Mouse (Mus musculus) limb, embryonic 13.5 days (tissue): ENCODE data around the gene Kcnk6. TPM values are rescaled to one million over a fixed set of nuclear protein-coding genes. Genes with fewer than 3 reads are reported as not detected.
A peak's percentile ranks its signal among the peaks of the same experiment; 100 is the strongest.

Experiments used
- ATAC-seq: fragments of 200-750 bp; cut with Nextera tagmentation; 2 replicates; pipeline ENCODE4 v1.8.0; 2017; ENCODE audit warnings: low read depth, moderate number of reproducible peaks, moderate TSS enrichment; ENCODE audit not compliant: low FRiP score
- H3K27ac ChIP-seq: fragments of 300-500 bp; sonication (generic); 2 replicates; pipeline ENCODE4 v1.5.1; 2015; ENCODE audit warnings: inconsistent platforms, mild to moderate bottlenecking, moderate library complexity
- H3K27me3 ChIP-seq: fragments of 300-500 bp; sonication (generic); 2 replicates; pipeline ENCODE4 v1.6.1; 2015; ENCODE audit warnings: mild to moderate bottlenecking, inconsistent platforms
- H3K36me3 ChIP-seq: fragments of 300-500 bp; sonication (generic); 2 replicates; pipeline ENCODE4 v1.6.1; 2015; ENCODE audit warnings: inconsistent platforms, mild to moderate bottlenecking, moderate library complexity
- H3K4me1 ChIP-seq: fragments of 300-500 bp; sonication (generic); 2 replicates; pipeline ENCODE4 v1.6.1; 2015; ENCODE audit warnings: inconsistent platforms
- H3K4me2 ChIP-seq: fragments of 300-500 bp; sonication (generic); replicated peaks from 2 replicates; pipeline ENCODE4 v1.6.1; 2015; ENCODE audit warnings: inconsistent platforms, mild to moderate bottlenecking, moderate library complexity
- H3K4me3 ChIP-seq: fragments of 300-500 bp; sonication (generic); 2 replicates; pipeline ENCODE4 v1.5.1; 2015; ENCODE audit warnings: moderate library complexity, mild to moderate bottlenecking, inconsistent platforms
- H3K9ac ChIP-seq: fragments of 300-500 bp; sonication (generic); 2 replicates; pipeline ENCODE4 v1.6.1; 2015; ENCODE audit warnings: mild to moderate bottlenecking, inconsistent platforms
- H3K9me3 ChIP-seq: fragments of 300-500 bp; sonication (generic); 2 replicates; pipeline ENCODE4 v1.6.1; 2016; ENCODE audit warnings: inconsistent platforms
- WGBS: fragments of 180-500 bp; shearing (Covaris S2); methylation state at CpG from one replicate; pipeline ENCODE4 v1.1.7; 2015; 5-methylcytosine and 5-hydroxymethylcytosine counted together
- polyA plus RNA-seq: library from polyadenylated mRNA; unstranded; fragments of >200 nt; fragmentation: Nextera tagmentation; extraction: Ambion mirVana; gene quantifications from 2 replicates; pipeline ENCODE4 v1.2.1, GENCODE M21; 2015

Kcnk6 gene
- polyA plus RNA-seq, 1 experiment from 2014 or later: 2.3 TPM

DNA sequence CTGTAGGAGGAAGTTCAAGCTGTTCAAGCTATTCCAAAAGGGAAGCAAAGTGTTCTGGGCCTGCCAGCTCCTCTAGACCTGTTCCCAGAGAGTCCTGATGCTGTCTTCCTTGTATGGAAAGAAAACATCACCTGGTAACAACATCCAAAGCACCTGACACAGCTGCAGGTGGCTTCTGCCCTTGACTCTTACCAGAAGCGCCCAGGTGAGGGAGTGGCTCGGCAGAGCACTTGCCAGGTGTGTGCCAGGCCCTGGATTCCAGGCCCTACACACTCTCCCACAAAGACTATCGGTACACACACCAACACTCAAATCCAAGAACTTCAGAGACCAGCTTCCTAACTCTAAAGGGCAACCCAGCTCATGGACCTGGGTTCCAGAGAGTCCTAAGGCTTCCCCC lies 31.5 kb upstream of the Kcnk6 start:
- ATAC-seq: no peak
- 89% methylated on average over 3 of the region's 3 CpGs for WGBS
- Histone ChIP-seq H3K36me3 (0 out of 2 replicates have a peak, but pooled peaks cover 3% of the 10 kb centered on the region), H3K27me3 (no peaks in the 10 kb centered on the region), H3K9ac (no peak overlapping the region), H3K4me1 (peaks cover 30% of the 10 kb centered on the region), H3K4me3 (no peak overlapping the region), H3K4me2 (no peak overlapping the region), H3K9me3 (no peaks in the 10 kb centered on the region), H3K27ac (no peak overlapping the region)

DNA sequence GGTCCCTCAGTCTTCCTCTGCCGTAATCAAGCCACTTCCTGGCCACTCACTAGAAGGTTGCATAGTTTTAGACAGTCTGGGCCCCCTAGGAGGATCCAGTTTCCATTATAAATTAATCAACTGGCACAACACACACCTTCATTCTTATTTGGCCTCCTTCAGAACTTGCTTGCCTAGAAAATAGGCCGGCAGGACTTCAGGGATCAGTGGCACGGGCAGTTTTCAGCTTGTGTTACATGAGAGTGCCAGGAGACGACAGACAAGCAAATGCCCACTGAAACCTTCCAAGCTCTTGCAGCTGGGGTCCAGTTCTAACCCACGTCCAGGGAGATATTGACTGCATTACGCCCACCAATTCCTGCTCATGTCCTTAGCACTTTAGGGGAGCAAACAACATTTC lies 29.8 kb upstream of the Kcnk6 start:
- no peaks in the 10 kb centered on the region for H3K9me3 ChIP-seq
- H3K4me3 ChIP-seq: no peak overlapping the region
- no peak overlapping the region for H3K9ac ChIP-seq
- no peak overlapping the region for H3K4me2 ChIP-seq
- no peak overlapping the region for H3K27ac ChIP-seq
- H3K27me3 ChIP-seq: no peaks in the 10 kb centered on the region
- peaks cover 29% of the 10 kb centered on the region for H3K4me1 ChIP-seq
- ATAC-seq: no peak
- H3K36me3 ChIP-seq: peaks cover 12% of the 10 kb centered on the region
- WGBS: 58% methylated on average over 6 of the region's 6 CpGs

DNA sequence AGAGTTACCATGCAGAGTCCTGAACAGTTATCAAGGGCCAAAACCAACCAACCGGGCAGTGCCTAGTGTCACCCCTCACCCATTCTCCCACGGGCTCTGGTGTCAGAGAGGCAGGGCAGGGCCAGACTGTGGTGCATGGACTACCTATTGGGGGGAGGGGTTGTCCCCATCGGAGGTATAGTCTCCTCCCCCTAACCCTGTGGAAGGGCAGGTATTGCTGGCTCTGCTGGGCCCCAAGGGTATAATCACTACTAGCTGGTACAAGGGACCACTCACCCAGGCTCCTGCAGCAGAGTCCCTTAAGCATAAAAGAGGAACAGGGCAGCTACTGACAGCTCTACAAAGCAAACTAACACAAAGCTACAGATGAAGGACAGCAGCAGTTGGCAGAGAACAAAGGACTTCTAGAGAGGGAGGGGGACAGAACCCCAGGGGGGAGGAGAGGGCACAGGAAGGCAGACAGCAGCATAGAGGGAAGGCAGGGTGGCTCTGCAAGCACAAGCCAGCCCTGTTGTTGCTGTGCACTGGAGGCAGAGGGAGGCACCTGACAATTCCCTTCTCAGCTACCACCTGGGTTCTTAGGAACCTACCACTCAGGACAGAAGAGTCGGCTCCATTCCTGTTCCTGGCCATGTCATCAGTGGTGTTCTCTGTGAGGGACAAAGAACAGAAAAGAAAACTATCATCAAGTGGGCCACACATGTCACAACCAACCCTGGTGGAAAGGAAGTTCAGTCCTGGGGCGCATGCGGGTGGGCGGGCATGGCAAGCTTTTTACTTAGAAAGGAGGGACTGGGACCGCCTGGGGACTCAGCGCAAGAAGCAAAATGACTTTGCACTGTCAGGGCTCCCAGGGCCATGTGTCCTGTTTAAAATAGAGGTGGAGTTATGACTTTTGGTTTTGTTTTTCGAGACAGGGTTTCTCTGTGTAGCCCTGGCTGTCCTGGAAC lies 27.7 kb upstream of the Kcnk6 start:
- ATAC-seq: no peak
- Histone ChIP-seq H3K4me2 (no peak overlapping the region), H3K9ac (no peak overlapping the region; the same call in 1 of the 2 replicates), H3K27ac (peak overlapping the region; percentile 10; the same call in 1 of the 2 replicates), H3K36me3 (peaks cover 21% of the 10 kb centered on the region), H3K4me1 (peaks cover 20% of the 10 kb centered on the region), H3K27me3 (no peaks in the 10 kb centered on the region), H3K9me3 (no peaks in the 10 kb centered on the region), H3K4me3 (no peak overlapping the region)
- WGBS: 68% methylated on average over 10 of the region's 10 CpGs

DNA sequence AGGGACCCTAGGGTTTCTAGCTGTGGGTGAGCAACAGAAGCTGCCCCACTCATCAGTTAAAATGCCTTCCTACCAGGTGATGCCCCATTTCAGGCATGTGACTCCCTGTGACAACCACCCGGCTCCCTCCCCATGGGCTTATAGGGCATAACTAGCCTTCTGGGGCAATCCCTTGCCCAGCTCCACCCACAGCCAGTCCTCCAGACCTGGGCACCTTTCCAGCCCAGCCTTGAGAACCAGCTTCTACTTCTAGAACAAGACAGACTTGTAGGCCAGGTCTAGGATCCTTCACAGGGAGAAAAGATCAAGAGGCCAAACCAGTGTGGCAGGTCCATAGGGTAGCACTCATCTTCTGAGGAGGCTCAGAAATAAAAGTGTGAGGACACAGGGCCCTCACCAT lies 25.1 kb upstream of the Kcnk6 start:
- WGBS: 79% methylated on average over 1 of the region's 1 CpGs
- no peaks in the 10 kb centered on the region for H3K27me3 ChIP-seq
- no peak for ATAC-seq

DNA sequence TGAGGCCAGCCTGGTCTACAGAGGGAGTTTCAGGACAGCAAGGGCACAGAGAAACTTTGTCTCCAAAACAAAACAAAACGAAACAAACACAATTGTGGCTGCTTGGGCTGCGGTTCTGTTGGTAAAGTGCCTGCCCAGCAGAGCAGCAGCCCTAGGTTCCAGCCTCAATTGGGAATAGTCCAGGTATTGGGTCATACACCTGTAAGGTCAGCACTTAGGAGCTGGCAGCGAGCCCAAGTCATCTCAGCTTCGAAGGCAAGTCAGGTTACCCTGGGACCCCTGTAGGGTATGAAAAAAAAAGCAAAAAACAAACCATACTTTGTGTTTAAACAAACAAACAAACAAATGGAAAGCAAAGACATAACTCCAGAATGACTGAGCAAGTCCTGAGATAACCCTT lies 23.6 kb upstream of the Kcnk6 start:
- 85% methylated on average over 4 of the region's 4 CpGs for WGBS
- no peaks in the 10 kb centered on the region for H3K9me3 ChIP-seq
- peaks cover 21% of the 10 kb centered on the region for H3K36me3 ChIP-seq
- no peak overlapping the region for H3K9ac ChIP-seq
- H3K4me2 ChIP-seq: no peak overlapping the region
- no peaks in the 10 kb centered on the region for H3K27me3 ChIP-seq
- no peak for ATAC-seq
- no peak overlapping the region for H3K4me3 ChIP-seq
- H3K4me1 ChIP-seq: peaks cover 21% of the 10 kb centered on the region
- no peak overlapping the region for H3K27ac ChIP-seq

More for the DNA sequence above, 25.1 kb upstream of the Kcnk6 start:
- H3K9ac ChIP-seq: no peak overlapping the region
- H3K9me3 ChIP-seq: no peaks in the 10 kb centered on the region
- H3K4me3 ChIP-seq: no peak overlapping the region
- no peak overlapping the region for H3K27ac ChIP-seq
- no peak overlapping the region for H3K4me2 ChIP-seq
- H3K36me3 ChIP-seq: peaks cover 21% of the 10 kb centered on the region
- peaks cover 27% of the 10 kb centered on the region for H3K4me1 ChIP-seq

DNA sequence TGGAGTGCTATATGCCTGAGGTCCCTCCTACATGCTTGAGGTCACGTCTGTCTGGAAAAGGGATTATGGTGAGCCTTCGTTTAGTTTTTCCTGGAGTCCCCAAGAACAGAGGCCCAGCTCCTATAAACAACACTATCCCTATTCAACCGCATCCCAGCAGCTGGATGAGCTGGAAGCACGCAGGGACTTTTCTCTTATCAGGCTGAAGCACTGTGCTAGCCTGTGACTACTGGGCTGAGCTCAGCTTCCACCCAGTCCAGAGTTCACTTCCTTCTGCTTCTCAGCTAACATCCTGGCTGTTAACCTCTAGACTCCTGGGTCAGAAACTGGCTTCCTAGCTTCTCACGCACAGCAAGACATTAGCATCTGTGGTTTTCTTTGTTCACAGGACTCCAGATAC lies 21.5 kb upstream of the Kcnk6 start:
- Histone ChIP-seq H3K27ac (no peak overlapping the region), H3K4me2 (no peak overlapping the region), H3K27me3 (peaks cover 3% of the 10 kb centered on the region; the same call in 1 of the 2 replicates), H3K4me1 (peaks cover 7% of the 10 kb centered on the region; the same call in 1 of the 2 replicates), H3K9me3 (no peaks in the 10 kb centered on the region), H3K4me3 (no peak overlapping the region), H3K36me3 (peaks cover 18% of the 10 kb centered on the region), H3K9ac (peak overlapping the region; percentile 31; the same call in 1 of the 2 replicates)
- WGBS: 44% methylated on average over 5 of the region's 5 CpGs
- ATAC-seq: no peak

DNA sequence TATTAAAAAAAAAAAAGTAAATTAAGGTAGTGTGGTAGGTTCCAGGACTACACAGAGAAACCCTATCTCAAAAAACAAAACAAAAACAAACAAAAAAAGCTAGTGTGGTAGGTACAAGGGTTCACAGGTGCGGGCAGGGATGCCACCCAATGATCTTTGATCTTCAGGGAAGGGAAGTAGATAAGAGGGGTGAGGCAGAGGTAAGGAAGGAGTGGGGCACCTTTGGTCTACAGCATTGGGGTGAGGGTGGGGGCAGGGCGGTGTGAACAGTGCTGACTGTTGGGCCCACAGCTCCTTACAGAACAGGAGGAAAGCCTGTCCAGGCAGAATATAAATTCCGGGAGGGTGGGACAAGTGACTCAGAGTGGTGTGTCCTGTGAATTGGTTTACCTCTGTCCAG lies 18.9 kb upstream of the Kcnk6 start:
- ATAC-seq: no peak
- Histone ChIP-seq H3K27me3 (peaks cover 22% of the 10 kb centered on the region), H3K36me3 (peaks cover 25% of the 10 kb centered on the region), H3K4me3 (no peak overlapping the region), H3K27ac (no peak overlapping the region), H3K9ac (no peak overlapping the region), H3K4me2 (no peak overlapping the region), H3K9me3 (no peaks in the 10 kb centered on the region), H3K4me1 (peaks cover 23% of the 10 kb centered on the region)
- 74% methylated on average over 3 of the region's 3 CpGs for WGBS

DNA sequence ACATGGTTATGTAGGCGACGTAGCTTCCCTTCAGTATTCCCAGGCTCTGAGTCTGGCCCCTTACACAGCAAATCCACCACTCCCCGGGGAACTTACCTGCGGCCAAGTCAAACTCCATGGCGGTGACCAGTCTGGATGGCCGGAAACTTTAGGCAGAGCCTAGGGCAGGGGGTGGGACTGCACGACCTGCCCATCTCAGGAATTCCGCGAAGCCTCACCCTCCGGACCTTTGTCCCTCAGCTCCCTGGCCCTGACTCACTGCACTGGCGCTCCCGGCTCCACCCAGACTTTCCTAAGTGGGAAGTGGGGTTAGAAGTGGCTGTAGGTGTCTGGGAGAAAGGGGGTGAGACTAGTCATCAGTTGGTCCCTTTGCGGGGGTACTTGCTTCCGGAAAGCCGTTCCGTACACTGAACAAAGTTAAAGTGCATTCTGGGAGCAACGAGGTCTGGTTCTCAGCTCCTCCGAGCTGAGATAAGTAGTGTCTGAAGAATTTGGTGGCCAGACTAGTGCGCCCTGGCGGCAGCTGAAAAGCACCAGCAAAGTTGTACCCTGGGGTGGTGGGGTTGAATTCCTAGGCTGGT lies 16.0 kb upstream of the Kcnk6 start, which contains the start of gene 2200002D01Rik:
2200002D01Rik (minus strand) TSS at position 206 of the 581 bp plus-strand sequence.
- Histone ChIP-seq H3K27me3 (peaks cover 22% of the 10 kb centered on the region), H3K4me2 (peak within 1 kb of the TSS; percentile 58), H3K4me3 (peak within 1 kb of the TSS; percentile 29), H3K9me3 (no peaks in the 10 kb centered on the region), H3K36me3 (peaks cover 40% of the 10 kb centered on the region), H3K27ac (no peak within 1 kb of the TSS), H3K4me1 (peaks cover 17% of the 10 kb centered on the region), H3K9ac (peak within 1 kb of the TSS; percentile 45)
- peak; percentile 20; the same call in 1 of the 2 replicates for ATAC-seq
- WGBS: 16% methylated on average over 20 of the region's 20 CpGs

DNA sequence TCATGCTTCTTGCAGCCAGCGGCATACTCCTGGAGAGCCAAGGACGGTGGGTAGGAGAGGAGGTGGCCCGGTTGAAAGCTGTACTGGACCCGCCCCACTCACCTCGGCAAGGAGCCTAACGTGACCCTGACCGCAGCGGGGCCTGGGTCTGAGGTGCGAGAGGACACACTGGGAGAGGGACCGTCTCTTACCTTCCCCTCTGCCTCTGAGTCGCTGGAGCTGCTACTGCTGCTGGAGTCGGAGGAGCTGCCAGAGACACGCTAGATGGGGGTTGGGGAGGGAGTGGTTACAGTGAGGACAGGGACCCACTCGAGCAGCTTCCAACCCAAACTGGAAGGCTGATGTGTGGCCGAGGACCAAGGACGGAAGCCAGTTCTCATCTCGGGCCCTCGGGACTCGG lies 15.4 kb upstream of the Kcnk6 start:
- Histone ChIP-seq H3K4me3 (peak overlapping the region; percentile 29), H3K9ac (peak overlapping the region; percentile 45)

DNA sequence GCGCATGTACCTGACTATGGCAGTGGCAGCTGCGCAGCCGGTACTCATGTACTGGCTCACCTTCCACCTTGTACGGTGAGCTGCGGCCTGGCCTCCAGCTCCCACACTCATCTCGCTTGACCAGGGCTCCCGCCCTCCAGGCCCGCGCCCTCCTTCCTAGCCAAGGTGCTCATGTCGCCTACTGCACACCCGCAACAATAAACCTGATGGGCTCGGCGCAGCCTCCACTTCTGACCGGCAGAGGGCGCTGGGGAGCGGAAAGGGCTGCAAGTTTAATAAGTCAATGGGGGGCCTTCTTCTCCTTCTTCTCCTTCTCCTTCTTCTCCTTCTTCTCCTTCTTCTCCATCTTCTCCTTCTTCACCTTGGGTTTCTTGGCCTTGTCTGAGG lies 15.0 kb upstream of the Kcnk6 start:
- ATAC-seq: no peak
- H3K4me1 ChIP-seq: peaks cover 16% of the 10 kb centered on the region
- 29% methylated on average over 16 of the region's 16 CpGs for WGBS
- peak overlapping the region; percentile 29 for H3K4me3 ChIP-seq
- peak overlapping the region; percentile 58 for H3K4me2 ChIP-seq
- peaks cover 40% of the 10 kb centered on the region for H3K36me3 ChIP-seq
- H3K9me3 ChIP-seq: no peaks in the 10 kb centered on the region
- peaks cover 22% of the 10 kb centered on the region for H3K27me3 ChIP-seq
- no peak overlapping the region for H3K27ac ChIP-seq
- H3K9ac ChIP-seq: 0 out of 2 replicates have a peak overlapping the region, but pooled peaks have one; percentile 20

More for the DNA sequence above, 15.4 kb upstream of the Kcnk6 start:
- 14% methylated on average over 19 of the region's 19 CpGs for WGBS
- Histone ChIP-seq H3K9me3 (no peaks in the 10 kb centered on the region), H3K36me3 (peaks cover 40% of the 10 kb centered on the region), H3K27me3 (peaks cover 22% of the 10 kb centered on the region), H3K27ac (no peak overlapping the region), H3K4me2 (peak overlapping the region; percentile 58), H3K4me1 (peaks cover 16% of the 10 kb centered on the region)
- ATAC-seq: no peak

DNA sequence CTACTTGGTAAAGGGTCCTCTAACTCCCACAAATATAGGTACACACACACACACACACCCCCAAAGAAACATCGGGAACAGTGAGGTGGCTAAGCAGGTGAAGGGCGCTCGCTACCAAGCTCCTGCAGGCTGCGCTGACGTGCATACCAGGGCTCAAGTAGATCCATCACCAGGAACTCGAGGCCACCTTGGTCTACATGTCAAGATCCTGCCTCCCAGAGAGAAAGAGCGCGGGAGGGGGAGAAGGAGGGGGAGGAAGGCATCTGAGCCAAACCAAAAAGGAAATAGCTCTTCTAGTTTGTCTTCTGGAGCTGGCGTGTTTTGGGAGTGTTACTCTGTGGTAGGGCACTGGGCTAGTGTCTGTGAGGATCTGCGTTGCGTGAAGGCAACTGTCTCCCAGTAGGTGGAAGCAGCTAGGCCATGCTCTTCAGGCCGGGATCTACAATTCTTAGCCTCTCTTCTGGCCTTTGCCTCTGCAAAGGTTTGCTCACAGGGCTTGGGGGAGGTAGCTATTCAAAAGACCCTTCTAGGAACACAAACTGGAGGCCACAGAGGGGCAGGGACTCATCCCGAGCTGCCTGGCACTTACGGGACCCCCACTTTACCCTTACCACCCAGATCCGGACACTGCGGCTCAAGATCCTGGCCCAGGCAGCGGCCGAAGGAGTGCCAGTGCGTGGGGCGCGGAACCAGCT lies 14.5 kb upstream of the Kcnk6 start:
- 87% methylated on average over 21 of the region's 21 CpGs for whole genome bisulfite sequencing
- Histone ChIP-seq H3K9me3 (no peaks in the 10 kb centered on the region), H3K4me2 (no peak overlapping the region; the same call in 1 of the 2 replicates), H3K4me1 (peaks cover 16% of the 10 kb centered on the region), H3K27me3 (peaks cover 22% of the 10 kb centered on the region), H3K9ac (0 out of 2 replicates have a peak overlapping the region, but pooled peaks have one; percentile 20), H3K36me3 (peaks cover 40% of the 10 kb centered on the region), H3K27ac (no peak overlapping the region), H3K4me3 (no peak overlapping the region)
- no peak for ATAC-seq
